Mouse (Mus musculus) naive thymus-derived CD4-positive, alpha-beta T cell, adult 2 months (primary cell): ENCODE results near the gene Apoa5.

Experiments
- DNase-seq: peaks from one replicate; pipeline ENCODE4 v3.0.0-alpha.2; 2011; ENCODE audit warnings: low read depth

Gene Apoa5

GRCm38 (mm10) chr9:46268343-46268873, at the start of gene Apoa5:
Gene Apoa5 (plus strand): TSS chr9:46268633.
- DNase-seq, result no peak

GRCm38 (mm10) chr9:46223090-46223489, 45.3 kb upstream of the Apoa5 start:
- DNase-seq, result no peak

GRCm38 (mm10) chr9:46224101-46224500, 44.3 kb upstream of the Apoa5 start:
- no peak for DNase-seq

GRCm38 (mm10) chr9:46224945-46225660, 43.3 kb upstream of the Apoa5 start:
- DNase-seq, result no peak

- no peak for DNase-seq
Measured at GRCm38 (mm10) chr9:46227064-46227614, 41.3 kb upstream of the Apoa5 start.

GRCm38 (mm10) chr9:46228491-46228890, 39.9 kb upstream of the Apoa5 start, which contains the start of gene Apoa1:
Gene Apoa1 (plus strand): TSS chr9:46228580.
- DNase-seq, result no peak

- peak; percentile 67 for DNase-seq
Measured at GRCm38 (mm10) chr9:46229573-46230449, 38.6 kb upstream of the Apoa5 start.

- DNase-seq, result no peak
Measured at GRCm38 (mm10) chr9:46230450-46230975, 37.9 kb upstream of the Apoa5 start.

- DNase-seq, result no peak
Measured at GRCm38 (mm10) chr9:46235196-46235595, 33.2 kb upstream of the Apoa5 start.

GRCm38 (mm10) chr9:46235596-46235648, 33.0 kb upstream of the Apoa5 start, which contains the start of gene Apoc3:
Gene Apoc3 (minus strand): TSS chr9:46235636.
- DNase-seq, result no peak

- no peak for DNase-seq
Measured at GRCm38 (mm10) chr9:46235649-46236048, 32.8 kb upstream of the Apoa5 start.

- DNase-seq, result no peak
Measured at GRCm38 (mm10) chr9:46238850-46239249, 29.6 kb upstream of the Apoa5 start.

GRCm38 (mm10) chr9:46240526-46241153, 27.8 kb upstream of the Apoa5 start, which contains the start of gene Apoa4:
Gene Apoa4 (plus strand): TSS chr9:46240696.
- DNase-seq, result no peak

- no peak for DNase-seq
Measured at GRCm38 (mm10) chr9:46241818-46242217, 26.6 kb upstream of the Apoa5 start.

GRCm38 (mm10) chr9:46243122-46243521, 25.3 kb upstream of the Apoa5 start:
- no peak for DNase-seq

- no peak for DNase-seq
Measured at GRCm38 (mm10) chr9:46243584-46243983, 24.8 kb upstream of the Apoa5 start.

GRCm38 (mm10) chr9:46246752-46247324, 21.6 kb upstream of the Apoa5 start:
- peak; percentile 75 for DNase-seq

GRCm38 (mm10) chr9:46256177-46256576, 12.3 kb upstream of the Apoa5 start:
- no peak for DNase-seq

- no peak for DNase-seq
Measured at GRCm38 (mm10) chr9:46256658-46257385, 11.6 kb upstream of the Apoa5 start.

- DNase-seq, result no peak
Measured at GRCm38 (mm10) chr9:46257546-46257945, 10.9 kb upstream of the Apoa5 start.

GRCm38 (mm10) chr9:46259111-46259510, 9.3 kb upstream of the Apoa5 start:
- DNase-seq, result no peak
